Mouse (Mus musculus): ENCODE measurements around the gene Ppp1r1a. TPM values are rescaled to one million over a fixed set of nuclear protein-coding genes. Genes with fewer than 3 reads are reported as not detected.

The Ppp1r1a gene
- polyA plus RNA-seq, 1 experiment from 2014 or later, result 110 TPM

- Histone ChIP-seq H3K9me3 (ENCODE audit: control insufficient read depth, low read length) (no peaks in the 10 kb centered on the region), H3K4me3 (replicated peaks; ENCODE audit: low read depth, low read length) (peak overlapping the region; percentile 73), H3K27ac (replicated peaks; ENCODE audit: low read depth, low read length) (peak overlapping the region; percentile 86), H3K9ac (replicated peaks; ENCODE audit: low read length) (peak overlapping the region; percentile 91), H3K27me3 (ENCODE audit: control insufficient read depth, insufficient read depth, low read length) (no peaks in the 10 kb centered on the region), H3K4me1 (ENCODE audit: control insufficient read depth, insufficient read depth, low read length) (peaks cover 31% of the 10 kb centered on the region), H3K36me3 (ENCODE audit: control insufficient read depth, insufficient read depth, low read length) (no peaks in the 10 kb centered on the region), H3K4me2 (ENCODE audit: low read length) (peak overlapping the region; percentile 87)
- peak; percentile 29 for ATAC-seq (ENCODE audit: low FRiP score, low TSS enrichment)
- DNase-seq, result peak; percentile 61
- 35% methylated on average over 12 of the region's 12 CpGs for WGBS
Measured at GRCm38 (mm10) chr15:103503660-103504059, 34.1 kb downstream of the Ppp1r1a start.

GRCm38 (mm10) chr15:103503251-103503600, 34.6 kb downstream of the Ppp1r1a start:
- ATAC-seq (ENCODE audit: low FRiP score, low TSS enrichment) (peak; percentile 66), DNase-seq (no peak)
- H3K9me3 ChIP-seq (ENCODE audit: control insufficient read depth, low read length), result no peaks in the 10 kb centered on the region
- peak overlapping the region; percentile 91 for H3K9ac ChIP-seq (replicated peaks; ENCODE audit: low read length)
- H3K4me2 ChIP-seq (ENCODE audit: low read length), result peak overlapping the region; percentile 87
- H3K27ac ChIP-seq (replicated peaks; ENCODE audit: low read depth, low read length), result peak overlapping the region; percentile 86
- H3K4me3 ChIP-seq (replicated peaks; ENCODE audit: low read depth, low read length), result peak overlapping the region; percentile 73
- 0% methylated on average over 15 of the region's 15 CpGs for WGBS
- peaks cover 32% of the 10 kb centered on the region for H3K4me1 ChIP-seq (ENCODE audit: control insufficient read depth, insufficient read depth, low read length)
- no peaks in the 10 kb centered on the region for H3K27me3 ChIP-seq (ENCODE audit: control insufficient read depth, insufficient read depth, low read length)
- no peaks in the 10 kb centered on the region for H3K36me3 ChIP-seq (ENCODE audit: control insufficient read depth, insufficient read depth, low read length)

GRCm38 (mm10) chr15:103502435-103503250, 35.2 kb downstream of the Ppp1r1a start, which contains the start of gene Pde1b:
Gene Pde1b (plus strand): TSS chr15:103503034.
- no peaks in the 10 kb centered on the region for H3K9me3 ChIP-seq (ENCODE audit: control insufficient read depth, low read length)
- under 1% methylated on average over 62 of the region's 63 CpGs for WGBS
- H3K4me3 ChIP-seq (replicated peaks; ENCODE audit: low read depth, low read length), result peak within 1 kb of the TSS; percentile 73
- peaks cover 38% of the 10 kb centered on the region for H3K4me1 ChIP-seq (ENCODE audit: control insufficient read depth, insufficient read depth, low read length)
- peak within 1 kb of the TSS; percentile 91 for H3K9ac ChIP-seq (replicated peaks; ENCODE audit: low read length)
- DNase-seq (peak; percentile 84), ATAC-seq (ENCODE audit: low FRiP score, low TSS enrichment) (peak; percentile 89)
- H3K4me2 ChIP-seq (ENCODE audit: low read length), result peak within 1 kb of the TSS; percentile 87
- H3K36me3 ChIP-seq (ENCODE audit: control insufficient read depth, insufficient read depth, low read length), result no peaks in the 10 kb centered on the region
- H3K27me3 ChIP-seq (ENCODE audit: control insufficient read depth, insufficient read depth, low read length), result no peaks in the 10 kb centered on the region
- H3K27ac ChIP-seq (replicated peaks; ENCODE audit: low read depth, low read length), result peak within 1 kb of the TSS; percentile 86

GRCm38 (mm10) chr15:103501186-103501585, 36.6 kb downstream of the Ppp1r1a start:
- H3K36me3 ChIP-seq (ENCODE audit: control insufficient read depth, insufficient read depth, low read length), result no peaks in the 10 kb centered on the region
- WGBS, result 68% methylated on average over 2 of the region's 2 CpGs
- H3K27ac ChIP-seq (replicated peaks; ENCODE audit: low read depth, low read length), result no peak overlapping the region
- H3K4me1 ChIP-seq (ENCODE audit: control insufficient read depth, insufficient read depth, low read length), result peaks cover 33% of the 10 kb centered on the region
- H3K4me3 ChIP-seq (replicated peaks; ENCODE audit: low read depth, low read length), result no peak overlapping the region
- no peaks in the 10 kb centered on the region for H3K9me3 ChIP-seq (ENCODE audit: control insufficient read depth, low read length)
- no peak for DNase-seq
- no peak overlapping the region for H3K9ac ChIP-seq (replicated peaks; ENCODE audit: low read length)
- no peaks in the 10 kb centered on the region for H3K27me3 ChIP-seq (ENCODE audit: control insufficient read depth, insufficient read depth, low read length)
- ATAC-seq (ENCODE audit: low FRiP score, low TSS enrichment), result no peak
- H3K4me2 ChIP-seq (ENCODE audit: low read length), result no peak overlapping the region

- no peak for ATAC-seq (ENCODE audit: low FRiP score, low TSS enrichment)
Measured at GRCm38 (mm10) chr15:103500723-103501122, 37.1 kb downstream of the Ppp1r1a start.

GRCm38 (mm10) chr15:103498157-103498556, 39.6 kb downstream of the Ppp1r1a start:
- no peaks in the 10 kb centered on the region for H3K9me3 ChIP-seq (ENCODE audit: control insufficient read depth, low read length)
- no peaks in the 10 kb centered on the region for H3K27me3 ChIP-seq (ENCODE audit: control insufficient read depth, insufficient read depth, low read length)
- H3K9ac ChIP-seq (replicated peaks; ENCODE audit: low read length), result no peak overlapping the region
- H3K27ac ChIP-seq (replicated peaks; ENCODE audit: low read depth, low read length), result no peak overlapping the region
- H3K4me1 ChIP-seq (ENCODE audit: control insufficient read depth, insufficient read depth, low read length), result peaks cover 14% of the 10 kb centered on the region
- H3K4me3 ChIP-seq (replicated peaks; ENCODE audit: low read depth, low read length), result no peak overlapping the region
- DNase-seq (no peak), ATAC-seq (ENCODE audit: low FRiP score, low TSS enrichment) (no peak)
- H3K36me3 ChIP-seq (ENCODE audit: control insufficient read depth, insufficient read depth, low read length), result no peaks in the 10 kb centered on the region
- WGBS, result 32% methylated on average over 3 of the region's 3 CpGs
- H3K4me2 ChIP-seq (ENCODE audit: low read length), result no peak overlapping the region

More at GRCm38 (mm10) chr15:103500723-103501122, 37.1 kb downstream of the Ppp1r1a start:
- no peak for DNase-seq
- Histone ChIP-seq H3K27ac (replicated peaks; ENCODE audit: low read depth, low read length) (no peak overlapping the region), H3K9ac (replicated peaks; ENCODE audit: low read length) (no peak overlapping the region), H3K4me3 (replicated peaks; ENCODE audit: low read depth, low read length) (no peak overlapping the region), H3K9me3 (ENCODE audit: control insufficient read depth, low read length) (no peaks in the 10 kb centered on the region), H3K36me3 (ENCODE audit: control insufficient read depth, insufficient read depth, low read length) (no peaks in the 10 kb centered on the region), H3K4me2 (ENCODE audit: low read length) (no peak overlapping the region), H3K27me3 (ENCODE audit: control insufficient read depth, insufficient read depth, low read length) (no peaks in the 10 kb centered on the region), H3K4me1 (ENCODE audit: control insufficient read depth, insufficient read depth, low read length) (peaks cover 33% of the 10 kb centered on the region)
- WGBS, result 71% methylated on average over 1 of the region's 1 CpGs

- Histone ChIP-seq H3K27ac (replicated peaks; ENCODE audit: low read depth, low read length) (no peak overlapping the region), H3K4me1 (ENCODE audit: control insufficient read depth, insufficient read depth, low read length) (peaks cover 14% of the 10 kb centered on the region), H3K27me3 (ENCODE audit: control insufficient read depth, insufficient read depth, low read length) (no peaks in the 10 kb centered on the region), H3K4me3 (replicated peaks; ENCODE audit: low read depth, low read length) (no peak overlapping the region), H3K9me3 (ENCODE audit: control insufficient read depth, low read length) (no peaks in the 10 kb centered on the region), H3K9ac (replicated peaks; ENCODE audit: low read length) (no peak overlapping the region), H3K4me2 (ENCODE audit: low read length) (no peak overlapping the region), H3K36me3 (ENCODE audit: control insufficient read depth, insufficient read depth, low read length) (no peaks in the 10 kb centered on the region)
- ATAC-seq (ENCODE audit: low FRiP score, low TSS enrichment) (no peak), DNase-seq (no peak)
- 78% methylated on average over 10 of the region's 10 CpGs for WGBS
Measured at GRCm38 (mm10) chr15:103496204-103497140, 41.3 kb downstream of the Ppp1r1a start.

GRCm38 (mm10) chr15:103488336-103488735, 49.5 kb downstream of the Ppp1r1a start:
- no peaks in the 10 kb centered on the region for H3K9me3 ChIP-seq (ENCODE audit: control insufficient read depth, low read length)
- DNase-seq (no peak), ATAC-seq (ENCODE audit: low FRiP score, low TSS enrichment) (no peak)
- no peak overlapping the region for H3K4me3 ChIP-seq (replicated peaks; ENCODE audit: low read depth, low read length)
- 48% methylated on average over 4 of the region's 4 CpGs for WGBS
- peaks cover 10% of the 10 kb centered on the region for H3K4me1 ChIP-seq (ENCODE audit: control insufficient read depth, insufficient read depth, low read length)
- no peak overlapping the region for H3K4me2 ChIP-seq (ENCODE audit: low read length)
- no peaks in the 10 kb centered on the region for H3K36me3 ChIP-seq (ENCODE audit: control insufficient read depth, insufficient read depth, low read length)
- H3K27me3 ChIP-seq (ENCODE audit: control insufficient read depth, insufficient read depth, low read length), result no peaks in the 10 kb centered on the region
- no peak overlapping the region for H3K9ac ChIP-seq (replicated peaks; ENCODE audit: low read length)
- H3K27ac ChIP-seq (replicated peaks; ENCODE audit: low read depth, low read length), result no peak overlapping the region
